Mouse (Mus musculus) yolk sac, embryonic 10.5 days (tissue): ENCODE measurements around the gene Tmem44.

Experiments
- DNase-seq: peaks from one replicate; pipeline ENCODE4 v3.0.0-alpha.2; 2017; ENCODE audit warnings: low spot score

Tmem44 gene

DNA sequence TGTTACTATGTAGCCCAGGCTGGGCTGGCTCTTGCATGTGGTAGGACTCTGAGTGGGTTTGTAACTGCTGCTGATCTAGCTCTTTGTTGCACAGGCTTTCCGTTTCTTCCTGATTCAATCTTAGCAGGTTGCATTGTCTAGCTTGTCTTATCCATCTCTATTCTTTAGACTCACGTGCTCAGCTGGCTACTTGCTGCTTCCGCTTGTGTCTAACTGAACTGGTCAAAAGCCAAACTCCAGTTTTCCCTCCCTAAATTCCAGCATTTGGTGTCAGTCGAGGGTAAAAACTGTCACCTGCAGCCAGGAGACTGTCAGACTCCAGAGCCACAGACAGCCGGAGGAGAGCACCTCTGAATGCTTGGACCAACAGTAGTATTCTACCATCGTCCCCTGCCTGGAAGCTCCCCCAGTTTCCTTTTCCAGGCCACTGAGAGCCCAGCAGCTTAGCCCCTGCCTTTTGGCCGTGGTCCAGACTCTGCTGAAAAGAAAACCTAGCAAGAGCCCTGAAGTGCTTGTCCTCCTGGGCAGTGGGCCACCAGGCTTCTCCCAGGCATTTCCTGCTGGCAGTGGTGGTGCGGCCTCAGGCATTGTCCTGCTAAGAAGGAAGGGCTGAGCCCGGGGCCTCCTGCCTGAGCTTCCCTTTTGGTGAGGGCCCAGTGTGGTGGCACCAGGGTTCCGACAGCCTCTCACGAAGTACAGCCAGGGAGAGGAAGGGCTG lies 2.1 kb upstream of the Tmem44 start:
- peak; percentile 33 for DNase-seq

DNA sequence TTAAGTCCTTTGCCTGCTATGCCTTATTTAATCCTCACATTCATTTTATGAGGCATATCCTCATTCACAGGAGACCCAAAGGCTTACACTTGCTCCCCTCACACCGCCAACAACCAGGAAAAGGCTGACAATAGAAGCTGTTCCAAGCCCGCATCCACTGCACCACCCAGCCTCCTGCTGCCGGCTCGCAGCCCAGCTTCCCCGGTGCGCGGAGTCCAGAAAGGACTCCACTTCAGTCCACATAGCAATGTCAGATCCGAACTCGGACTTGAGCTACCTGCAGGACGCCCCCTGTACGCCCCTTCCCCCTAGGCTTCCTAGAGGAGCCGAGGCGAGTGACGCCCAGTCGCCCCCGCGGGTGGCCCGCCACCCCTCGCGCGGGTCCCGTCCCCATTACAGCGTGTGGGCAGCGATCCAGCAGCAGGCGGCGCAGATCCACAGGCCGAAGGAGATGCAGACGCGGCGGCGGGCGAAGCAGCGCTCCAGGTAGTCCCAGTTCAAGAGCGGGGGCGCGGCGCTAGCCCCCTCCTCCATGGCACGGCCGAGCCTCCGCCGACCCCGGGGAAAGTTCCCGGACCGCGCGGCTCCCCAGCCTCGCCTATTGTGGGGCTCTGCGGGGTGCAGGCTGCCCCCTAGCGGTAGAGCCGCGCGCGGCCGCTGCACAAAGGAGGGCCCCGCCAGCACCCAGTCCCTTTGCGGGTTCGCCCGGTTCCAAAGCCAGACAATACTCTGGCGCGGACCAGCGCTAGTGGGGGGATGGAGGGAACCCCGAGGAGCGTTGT lies 485 bp downstream of the Tmem44 start:
- DNase-seq: peak; percentile 71

DNA sequence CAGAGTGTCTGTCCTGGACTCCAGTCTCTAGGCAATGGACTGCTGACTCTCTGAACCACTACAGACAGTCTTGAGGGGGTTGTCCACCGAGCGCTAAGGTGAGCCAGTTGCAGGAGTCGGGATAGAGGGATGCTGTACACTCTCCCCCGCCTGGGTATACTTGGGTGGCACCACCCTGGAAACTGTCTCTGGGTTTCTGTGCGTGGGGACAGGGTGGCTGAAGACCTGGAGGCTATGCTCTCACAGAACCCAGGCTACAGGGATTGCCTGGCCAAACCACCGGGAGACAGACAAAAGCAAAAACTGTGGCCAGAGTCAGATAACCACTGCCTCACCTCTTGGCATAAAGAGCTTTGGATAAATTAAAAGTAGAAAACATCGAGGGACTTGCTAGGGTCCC lies 1.1 kb downstream of the Tmem44 start:
- no peak for DNase-seq

DNA sequence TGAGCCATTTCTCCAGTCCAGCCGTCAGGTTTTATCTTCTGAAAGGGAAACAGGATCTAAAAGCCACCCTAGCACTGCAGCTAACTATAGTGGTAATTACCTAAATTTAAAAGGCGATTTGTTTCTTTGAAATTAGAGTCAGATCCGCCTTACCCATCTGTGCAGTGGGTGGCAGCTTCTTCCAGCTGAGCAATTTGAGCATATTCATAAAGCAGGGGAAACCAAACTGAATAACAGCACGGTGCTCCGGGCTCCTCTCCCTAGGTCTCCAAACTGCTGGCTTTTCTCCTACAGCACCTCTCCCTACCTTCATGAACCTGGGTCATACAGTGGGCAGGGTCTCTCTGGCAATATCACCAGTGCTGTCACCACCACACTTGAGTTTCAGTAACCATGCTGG lies 2.4 kb downstream of the Tmem44 start:
- no peak for DNase-seq

DNA sequence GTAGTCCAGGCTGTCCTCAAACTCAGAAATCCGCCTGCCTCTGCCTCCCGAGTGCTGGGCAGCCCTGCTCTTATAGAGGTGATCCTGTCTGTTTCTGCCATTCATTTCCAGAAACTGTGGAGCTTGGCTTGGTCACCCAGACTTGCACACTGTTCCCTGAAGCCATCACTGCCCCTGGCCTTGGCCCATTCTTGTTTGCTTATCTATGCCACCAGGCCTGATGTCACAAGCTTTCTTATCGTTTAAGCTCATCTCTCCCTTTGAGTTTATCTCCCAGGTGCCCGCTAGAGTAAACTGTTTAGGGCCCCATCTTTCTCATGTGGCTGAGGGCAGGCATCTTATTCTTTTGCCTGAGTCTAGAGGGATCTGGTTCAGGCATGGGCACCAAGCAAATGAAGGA lies 5.9 kb downstream of the Tmem44 start:
- no peak for DNase-seq

DNA sequence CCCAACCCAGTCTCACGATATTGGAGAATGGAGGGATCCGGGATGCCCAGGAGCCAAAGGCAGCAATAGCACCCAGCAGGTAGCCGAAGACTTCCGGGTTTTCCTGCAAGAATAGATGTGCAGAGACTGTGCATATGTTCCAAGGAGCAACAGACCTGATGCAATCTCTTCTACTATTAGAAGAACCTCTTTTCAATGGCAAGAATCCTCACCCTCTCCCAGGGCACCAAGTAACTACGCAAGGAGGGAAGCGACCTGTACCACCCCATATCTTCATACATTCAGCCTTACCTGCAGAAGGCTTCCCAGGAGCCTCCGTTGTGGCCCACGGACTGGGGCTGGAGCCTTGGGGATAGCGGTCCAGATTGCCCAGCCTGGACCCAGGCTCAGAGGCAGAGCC lies 7.3 kb downstream of the Tmem44 start:
- no peak for DNase-seq

DNA sequence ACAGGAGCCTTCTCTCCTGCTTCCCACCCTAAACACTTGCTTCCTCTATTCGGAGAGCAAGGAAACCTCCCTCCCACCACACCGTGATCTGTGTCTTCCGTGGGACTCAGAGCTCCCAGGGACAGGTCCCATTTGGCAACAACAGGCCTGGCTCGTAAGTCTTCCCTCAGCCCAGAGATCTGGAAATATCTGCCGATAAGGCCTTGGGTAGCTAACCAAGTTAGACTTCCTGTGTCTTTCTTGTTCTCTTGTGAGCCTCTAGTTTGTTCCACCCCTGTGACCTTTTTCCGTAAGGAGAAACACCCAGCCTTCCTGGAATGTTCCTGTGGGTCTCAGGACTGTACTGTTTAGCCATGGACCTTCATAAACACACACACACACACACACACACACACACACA lies 7.8 kb downstream of the Tmem44 start:
- DNase-seq: no peak

DNA sequence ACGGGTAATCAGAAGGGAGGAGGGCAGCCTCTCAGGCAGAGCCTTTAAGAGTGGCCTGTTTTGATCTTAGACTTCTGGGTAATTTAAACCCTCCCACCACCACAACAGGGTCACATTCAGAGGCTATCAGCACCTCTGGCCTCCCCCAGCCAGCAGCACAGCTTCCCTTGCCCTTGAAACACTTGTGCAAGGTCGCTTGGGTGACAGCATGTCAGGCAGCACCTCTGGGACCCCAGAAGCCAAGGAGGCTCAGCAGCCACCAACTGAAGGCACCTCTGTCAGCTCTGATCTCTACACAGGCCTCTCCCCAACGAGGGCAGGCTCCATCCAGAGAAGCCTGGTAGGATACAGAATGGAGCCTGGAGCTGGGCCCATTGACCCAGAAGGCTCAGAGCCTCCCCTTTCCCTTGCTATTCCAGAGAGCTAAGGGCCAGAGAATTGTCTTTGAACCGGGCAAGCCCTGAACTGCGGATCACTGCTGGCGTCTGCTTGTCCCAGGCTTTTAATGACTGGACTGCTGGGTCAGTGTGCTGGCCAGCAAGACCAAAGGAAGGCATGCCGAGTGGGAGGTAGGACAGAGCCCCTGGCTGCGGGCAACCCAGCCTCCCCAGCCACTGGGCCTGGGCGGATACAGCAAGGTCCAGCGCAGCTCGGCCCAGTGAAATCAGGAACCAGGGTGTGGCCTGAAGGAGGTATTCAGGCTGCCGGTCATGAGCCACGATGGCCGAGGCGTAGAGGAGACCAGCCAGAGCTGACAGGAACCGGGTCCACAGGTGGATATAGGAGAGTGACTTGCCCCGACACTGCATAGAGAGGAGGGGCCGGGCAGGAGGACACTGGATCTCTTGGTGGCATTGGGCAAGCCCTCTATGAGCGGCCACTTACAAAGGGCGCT lies 10.3 kb downstream of the Tmem44 start:
- no peak for DNase-seq

DNA sequence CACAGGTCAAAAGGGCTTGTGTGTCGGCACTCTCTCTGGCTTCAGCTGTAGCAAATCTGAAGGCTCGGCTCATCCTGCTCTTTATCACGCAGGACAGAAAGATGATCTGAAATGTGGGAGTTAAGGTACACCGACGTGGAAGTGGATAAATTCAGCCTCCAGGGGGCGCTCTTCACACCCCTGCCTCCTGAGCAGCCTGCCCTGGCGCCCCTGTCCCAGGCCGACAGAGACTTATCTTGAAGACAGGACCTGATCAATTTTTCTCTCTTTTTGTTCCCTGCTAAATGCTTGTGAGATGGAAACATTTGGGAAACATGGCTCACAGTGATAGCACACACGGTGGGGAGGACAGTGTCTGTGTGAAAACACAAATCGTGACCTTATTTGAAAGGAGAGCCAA lies 11.2 kb downstream of the Tmem44 start:
- DNase-seq: no peak

DNA sequence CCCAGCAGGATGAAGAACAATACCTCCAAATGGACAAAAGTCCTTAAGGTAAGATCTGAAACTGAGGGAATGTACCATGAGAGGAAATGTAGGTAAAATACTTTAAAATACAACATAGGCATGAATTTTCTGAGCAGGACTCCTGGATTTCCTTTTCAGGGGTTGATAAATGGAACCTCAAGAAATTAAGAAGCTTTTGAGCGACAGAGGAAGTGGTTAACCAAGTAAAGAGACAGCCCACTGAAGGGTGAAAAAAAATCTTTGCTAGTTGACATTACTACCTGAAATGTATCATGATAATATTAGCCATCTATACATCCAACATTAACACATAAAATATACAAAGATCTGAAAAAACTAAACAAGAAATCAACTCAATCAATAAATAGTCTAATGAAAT lies 15.6 kb downstream of the Tmem44 start:
- DNase-seq: no peak

DNA sequence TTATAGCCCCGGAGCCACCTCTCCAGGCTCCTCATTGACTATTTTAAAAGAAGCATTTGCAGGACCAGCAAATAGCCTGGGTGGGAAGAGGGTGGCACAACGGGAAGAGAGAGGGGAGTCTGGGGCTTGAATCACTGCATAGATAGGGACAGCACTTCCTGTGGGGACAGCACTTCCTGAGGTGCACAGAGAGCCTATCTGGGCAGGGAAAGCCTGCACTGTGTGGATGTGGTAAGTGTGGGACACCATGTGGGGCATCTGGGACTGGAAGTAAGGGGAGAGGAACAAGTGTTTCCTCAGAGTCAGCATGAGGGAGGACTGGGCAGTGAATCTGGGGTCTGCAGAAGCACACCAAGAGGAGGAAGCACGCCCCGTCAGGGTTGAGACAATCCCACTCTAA lies 17.1 kb downstream of the Tmem44 start:
- DNase-seq: no peak

DNA sequence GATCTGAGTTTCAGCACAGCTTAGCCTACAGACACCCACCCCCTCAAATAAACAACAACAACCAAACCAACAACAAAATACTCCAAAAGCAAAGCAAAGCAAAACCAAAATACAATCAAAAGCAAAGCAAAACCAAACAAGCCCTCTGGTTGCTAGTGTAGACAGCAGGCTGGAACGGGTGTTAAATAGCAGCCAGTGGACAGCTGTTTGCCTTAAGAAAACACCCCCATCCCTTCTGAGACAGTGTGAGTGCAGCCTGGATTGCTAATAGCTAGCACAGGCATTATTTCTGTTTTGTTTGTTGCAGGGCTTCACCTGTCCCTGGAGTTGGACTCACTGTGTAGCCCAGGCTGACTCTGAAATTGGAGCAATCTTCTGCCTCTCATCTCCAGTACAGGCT lies 17.7 kb downstream of the Tmem44 start:
- DNase-seq: no peak

DNA sequence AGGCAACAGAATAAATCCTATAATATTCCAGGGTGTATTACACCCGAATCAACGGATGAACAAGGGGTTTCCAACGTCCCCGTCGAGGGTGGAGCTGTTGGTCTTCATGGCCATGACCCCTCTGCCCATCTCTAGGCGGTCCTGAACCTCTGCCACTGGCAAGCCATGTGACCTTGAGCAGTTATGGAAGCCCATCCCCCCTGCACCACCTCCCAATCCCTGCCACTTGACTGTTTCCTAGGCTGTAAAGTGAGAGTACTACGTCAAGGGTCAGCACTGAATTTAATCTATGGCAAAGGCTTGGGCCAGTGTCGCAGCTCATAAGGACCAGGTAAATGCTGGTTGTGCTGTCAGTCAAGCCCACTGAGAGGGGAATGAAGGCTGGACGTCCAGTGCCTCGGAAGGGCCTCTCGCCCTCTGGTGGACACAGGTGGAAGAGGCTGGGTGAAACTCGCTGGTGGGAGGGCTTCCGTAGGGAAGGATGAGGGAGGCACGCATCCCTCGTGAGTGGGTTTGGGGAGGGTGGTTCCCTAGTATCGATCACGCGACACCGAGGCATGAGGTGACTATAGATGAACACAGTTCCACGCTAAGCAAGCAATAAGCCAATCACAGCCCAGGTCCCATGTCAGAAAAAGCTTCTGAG lies 18.8 kb downstream of the Tmem44 start:
- DNase-seq: no peak

DNA sequence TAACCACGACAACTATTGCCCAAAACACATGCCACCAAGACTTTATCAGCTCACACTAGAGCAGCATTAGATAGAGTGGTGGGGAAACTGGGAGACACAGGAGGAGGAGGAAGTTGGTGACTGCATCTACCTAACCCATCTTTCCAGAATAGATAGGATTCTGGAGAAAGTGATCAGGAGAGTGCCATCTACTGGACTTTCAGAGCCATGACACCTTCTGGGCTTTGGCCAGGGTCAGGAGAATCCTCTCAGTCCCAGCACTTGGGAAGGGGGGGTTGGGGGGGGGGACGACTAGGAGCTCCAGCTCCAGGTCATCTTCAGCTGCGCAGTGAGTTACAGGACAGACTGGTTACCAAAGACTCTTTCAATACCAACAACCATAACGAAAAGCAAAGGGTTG lies 19.8 kb downstream of the Tmem44 start:
- DNase-seq: no peak

DNA sequence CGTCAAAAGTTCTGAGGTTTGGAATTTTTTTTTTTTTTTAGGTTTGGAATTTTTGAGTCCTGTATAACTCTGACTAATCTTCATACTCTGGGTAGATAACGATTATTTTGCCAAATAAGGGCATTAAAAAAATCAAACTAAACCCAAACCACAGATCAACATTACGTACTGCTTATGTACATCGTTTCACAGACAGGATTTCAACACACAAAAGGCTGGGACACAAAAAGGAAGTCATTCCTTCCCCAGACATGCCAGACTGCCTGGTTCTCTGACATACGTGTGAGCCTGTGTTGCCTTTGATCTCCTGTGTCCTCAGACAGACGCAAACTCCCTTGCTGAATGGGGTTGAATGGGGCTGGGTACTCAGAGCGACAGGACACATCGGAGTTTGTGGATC lies 22.3 kb downstream of the Tmem44 start:
- no peak for DNase-seq

DNA sequence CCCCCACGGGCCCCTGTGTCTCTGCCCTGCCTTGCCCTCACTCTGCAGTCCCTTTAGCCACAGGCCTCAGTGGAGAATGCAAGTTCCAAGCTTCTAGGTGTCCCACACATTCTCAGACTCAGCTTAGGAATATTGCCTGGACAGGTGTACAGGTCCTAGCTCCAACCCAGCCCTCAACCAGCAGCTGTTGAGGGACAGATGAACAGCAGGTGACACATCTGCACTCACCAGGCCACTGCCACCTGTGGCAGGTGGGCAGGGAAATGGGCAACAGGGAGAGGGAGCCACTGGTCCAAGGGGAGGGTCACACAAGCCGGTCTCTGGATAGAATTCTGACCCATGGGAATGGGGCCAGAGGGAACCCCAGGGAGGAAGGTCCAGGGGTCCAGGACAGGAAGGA lies 22.8 kb downstream of the Tmem44 start:
- no peak for DNase-seq

DNA sequence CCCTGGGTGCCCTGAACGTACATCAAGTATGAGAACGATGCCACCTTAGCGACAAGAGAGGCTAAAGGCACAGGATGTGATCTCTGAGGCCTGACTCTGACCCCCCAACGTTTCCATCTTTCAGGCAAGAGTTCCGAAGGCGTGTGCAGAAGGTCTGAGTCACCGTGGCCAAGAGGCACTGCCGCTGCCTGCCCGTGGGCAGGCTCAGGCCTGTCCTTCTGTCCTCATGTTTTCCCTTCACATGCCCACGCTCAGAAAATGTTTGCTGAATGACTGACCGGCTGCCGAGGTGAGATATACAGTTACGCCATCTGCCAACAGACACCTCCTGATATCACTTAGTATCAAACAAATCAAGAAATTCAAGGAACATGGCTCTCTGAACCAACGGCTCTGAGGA lies 24.9 kb downstream of the Tmem44 start:
- DNase-seq: no peak

DNA sequence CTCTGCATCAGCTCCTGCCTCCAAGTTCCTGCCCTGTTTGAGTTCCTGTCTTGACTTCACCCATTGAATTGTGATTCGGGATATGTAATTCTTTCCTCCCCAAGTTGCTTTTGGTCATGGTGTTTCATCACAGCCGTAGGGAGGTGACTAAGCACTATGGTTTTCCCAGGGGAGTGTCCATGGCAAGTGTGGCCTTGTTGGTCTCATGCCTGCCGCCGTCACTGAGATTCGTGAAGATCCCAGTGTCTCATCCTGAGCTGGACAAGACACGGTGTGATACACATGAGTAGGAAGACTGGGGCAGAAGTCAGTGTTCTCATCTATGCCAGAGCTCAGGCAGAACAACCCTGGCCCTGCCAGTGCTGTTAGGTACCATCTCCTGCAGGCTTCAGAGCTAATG lies 26.2 kb downstream of the Tmem44 start:
- DNase-seq: no peak

DNA sequence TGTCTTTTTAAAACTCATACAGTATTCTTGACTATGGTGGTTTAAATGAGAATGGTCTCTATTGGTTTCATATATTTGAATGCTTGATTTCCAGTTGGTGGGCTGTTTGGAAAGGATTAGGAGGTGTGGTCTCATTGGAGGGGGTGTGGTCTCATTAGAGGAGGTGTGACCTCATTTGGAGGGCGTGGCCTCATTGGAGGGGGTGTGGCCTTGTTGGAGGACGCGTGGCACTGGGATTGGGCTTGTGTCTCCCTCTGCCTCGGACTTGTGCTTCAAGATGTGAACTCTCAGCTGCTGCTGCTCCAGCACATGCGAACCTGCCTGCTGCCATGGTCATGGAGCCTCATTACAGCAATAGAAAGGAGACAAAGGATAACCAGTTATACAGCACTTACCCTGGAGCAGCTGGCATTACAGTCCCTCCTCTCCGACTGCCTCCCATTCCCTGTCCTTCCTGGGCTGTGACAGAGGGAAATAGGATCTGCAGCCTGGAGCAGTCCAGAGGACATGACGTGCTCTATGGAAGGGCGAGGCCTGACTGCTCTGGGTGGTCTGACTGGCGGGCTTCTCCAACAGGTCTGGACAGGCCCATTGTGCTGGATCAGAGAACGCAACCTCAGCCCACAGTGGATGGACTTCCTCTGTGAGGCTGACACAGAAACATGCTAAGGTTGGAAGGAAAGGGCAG lies 28.2 kb downstream of the Tmem44 start:
- no peak for DNase-seq

DNA sequence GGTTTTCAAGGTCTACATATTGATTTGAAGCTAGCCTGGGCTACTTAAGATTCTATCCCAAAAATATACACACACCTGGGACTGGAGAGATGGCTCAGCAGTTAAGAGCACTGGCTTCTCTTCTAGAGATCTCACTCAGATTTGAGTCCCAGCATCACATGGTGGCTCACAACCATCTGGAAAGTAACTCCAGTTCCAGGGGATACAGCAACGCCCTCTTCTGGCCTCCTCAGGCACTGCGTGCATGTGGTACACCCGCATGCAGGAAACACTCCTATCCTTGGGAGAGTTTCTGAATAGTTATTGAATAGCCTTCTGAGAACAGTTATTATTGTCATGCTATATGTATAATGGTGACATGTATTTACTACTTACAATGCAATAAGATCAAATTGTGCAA lies 29.5 kb downstream of the Tmem44 start:
- no peak for DNase-seq

DNA sequence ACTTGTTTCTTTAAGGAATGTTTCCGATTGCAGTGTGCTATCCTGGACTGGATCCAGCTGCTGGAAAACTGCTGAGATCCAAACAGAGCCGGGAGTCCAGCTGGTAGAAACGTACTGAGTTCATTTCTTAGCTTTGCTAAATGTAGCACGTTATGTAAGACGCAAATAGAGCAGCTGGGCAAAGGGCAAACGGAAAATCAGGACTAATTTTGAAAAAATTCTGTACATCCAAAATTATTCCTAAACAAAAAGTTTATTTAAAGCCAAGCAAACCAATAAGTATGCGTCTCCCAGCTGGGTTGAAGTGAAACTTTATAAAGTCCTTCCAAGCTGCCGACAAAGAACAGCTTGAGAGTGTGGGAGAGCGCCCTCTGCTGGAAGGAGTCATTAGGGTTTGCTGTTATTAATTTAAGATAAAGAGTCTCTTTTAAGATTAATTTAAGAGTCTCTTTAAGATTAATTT lies 30.2 kb downstream of the Tmem44 start:
- no peak for DNase-seq

DNA sequence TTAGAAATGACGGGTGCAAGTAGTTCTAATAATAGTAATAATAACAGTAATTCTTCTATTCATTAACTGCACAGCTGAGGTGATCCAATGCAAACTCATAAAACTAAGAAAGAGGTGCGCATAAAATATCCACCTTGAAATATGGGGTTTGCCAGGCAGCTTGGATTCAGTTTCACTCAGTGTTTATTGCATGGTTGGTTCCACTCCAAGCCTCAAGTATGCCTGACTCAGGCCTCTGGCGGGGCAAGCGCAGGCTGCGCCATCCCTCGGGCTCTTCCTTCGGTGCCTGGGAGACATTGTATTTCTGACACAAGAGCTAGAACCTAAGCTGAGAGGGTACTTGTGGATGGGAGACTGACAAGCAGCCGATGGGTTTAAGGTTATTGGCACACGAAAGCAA lies 32.0 kb downstream of the Tmem44 start:
- DNase-seq: no peak
